Mouse (Mus musculus) liver, postnatal 0 days (tissue): ENCODE results near the gene Timm17a. TPM values are rescaled to one million over a fixed set of nuclear protein-coding genes. Genes with fewer than 3 reads are reported as not detected.
A peak's percentile ranks its signal among the peaks of the same experiment; 100 is the strongest.

Experiments
- ATAC-seq: fragments of 200-750 bp; cut with Nextera tagmentation; 2 replicates; pipeline ENCODE4 v1.8.0; 2017; ENCODE audit warnings: mild to moderate bottlenecking, moderate library complexity
- DNase-seq: peaks from one replicate; pipeline ENCODE4 v3.0.0-alpha.2; 2016
- H3K27ac ChIP-seq: fragments of 300-500 bp; sonication (generic); 2 replicates; pipeline ENCODE4 v1.5.1; 2014; ENCODE audit warnings: antibody characterized with exemption, moderate library complexity, mild to moderate bottlenecking, low read depth
- H3K27me3 ChIP-seq: fragments of 300-500 bp; sonication (generic); 2 replicates; pipeline ENCODE4 v1.6.1; 2014; ENCODE audit warnings: low read length, control low read depth, mixed read lengths; ENCODE audit not compliant: insufficient read depth
- H3K36me3 ChIP-seq: fragments of 300-500 bp; sonication (generic); replicated peaks from 2 replicates; pipeline ENCODE4 v1.6.1; 2014; ENCODE audit warnings: mild to moderate bottlenecking, control low read depth, low read length, moderate library complexity, mixed read lengths; ENCODE audit not compliant: insufficient read depth
- H3K4me1 ChIP-seq: fragments of 300-500 bp; sonication (generic); 2 replicates; pipeline ENCODE4 v1.6.1; 2014; ENCODE audit warnings: antibody characterized with exemption, mild to moderate bottlenecking, control low read depth; ENCODE audit not compliant: insufficient read depth
- H3K4me2 ChIP-seq: fragments of 300-500 bp; sonication (generic); 2 replicates; pipeline ENCODE4 v1.6.1; 2014; ENCODE audit warnings: low read depth, mild to moderate bottlenecking, low read length, moderate library complexity, mixed read lengths
- H3K4me3 ChIP-seq: fragments of 300-500 bp; sonication (generic); 2 replicates; pipeline ENCODE4 v1.5.1; 2014; ENCODE audit warnings: low read depth, low read length
- H3K9ac ChIP-seq: fragments of 300-500 bp; sonication (generic); replicated peaks from 2 replicates; pipeline ENCODE4 v1.6.1; 2014; ENCODE audit warnings: mild to moderate bottlenecking, moderate library complexity
- H3K9me3 ChIP-seq: fragments of 300-500 bp; sonication (generic); 2 replicates; pipeline ENCODE4 v1.6.1; 2016; ENCODE audit warnings: mild to moderate bottlenecking, control low read depth, low read length, mixed read lengths
- CTCF ChIP-seq: sonication (generic); IDR thresholded peaks from 2 replicates; pipeline ENCODE4 v1.5.1; 2016; ENCODE audit warnings: antibody characterized with exemption, low read depth
- EP300 ChIP-seq: IDR thresholded peaks from 2 replicates; pipeline ENCODE4 v1.6.1; 2016; ENCODE audit warnings: antibody characterized with exemption, low read depth, mild to moderate bottlenecking
- WGBS: fragments of 180-500 bp; shearing (Covaris S2); extraction: QIAGEN DNeasy Blood & Tissue Kit; methylation state at CpG from one replicate; pipeline ENCODE4 v1.1.7; 2014; ENCODE audit not compliant: insufficient replicate concordance; 5-methylcytosine and 5-hydroxymethylcytosine counted together
- polyA plus RNA-seq: library from polyadenylated mRNA; unstranded; fragments of >200 nt; fragmentation: Nextera tagmentation; extraction: Ambion mirVana; gene quantifications from 2 replicates; pipeline ENCODE4 v1.2.1, GENCODE M21; 2015

Gene Timm17a
- polyA plus RNA-seq, 1 experiment from 2014 or later = 122 TPM

DNA sequence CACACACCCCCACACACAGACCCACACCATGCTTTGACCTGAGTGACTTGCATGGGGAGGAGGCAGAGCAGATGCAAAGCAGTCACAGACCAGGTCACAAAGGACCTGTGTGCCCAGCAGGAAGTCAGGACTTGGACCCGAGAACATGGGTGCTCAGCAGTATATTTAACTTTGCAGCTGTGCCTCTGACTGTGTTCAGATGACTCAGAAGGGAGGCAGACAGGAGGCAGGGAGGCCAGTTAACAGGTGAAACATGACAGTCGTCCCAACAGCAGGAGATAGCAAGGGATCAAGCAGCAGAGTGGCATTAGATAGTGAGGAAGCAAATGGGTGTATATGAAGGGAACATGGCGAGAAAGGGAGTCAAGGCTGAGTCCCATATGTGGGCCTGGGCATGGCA, 33.3 kb upstream of the Timm17a start:
- no peak for TF ChIP-seq CTCF
- no peak for TF ChIP-seq EP300
- no peak overlapping the region for H3K4me2 ChIP-seq
- DNase-seq (no peak), ATAC-seq (no peak)
- H3K27ac ChIP-seq = no peak overlapping the region
- no peaks in the 10 kb centered on the region for H3K9me3 ChIP-seq
- WGBS = 47% methylated on average over 3 of the region's 3 CpGs
- H3K9ac ChIP-seq = no peak overlapping the region
- no peaks in the 10 kb centered on the region for H3K36me3 ChIP-seq
- no peaks in the 10 kb centered on the region for H3K27me3 ChIP-seq
- no peak overlapping the region for H3K4me3 ChIP-seq
- H3K4me1 ChIP-seq = no peaks in the 10 kb centered on the region; the same call in 1 of the 2 replicates

DNA sequence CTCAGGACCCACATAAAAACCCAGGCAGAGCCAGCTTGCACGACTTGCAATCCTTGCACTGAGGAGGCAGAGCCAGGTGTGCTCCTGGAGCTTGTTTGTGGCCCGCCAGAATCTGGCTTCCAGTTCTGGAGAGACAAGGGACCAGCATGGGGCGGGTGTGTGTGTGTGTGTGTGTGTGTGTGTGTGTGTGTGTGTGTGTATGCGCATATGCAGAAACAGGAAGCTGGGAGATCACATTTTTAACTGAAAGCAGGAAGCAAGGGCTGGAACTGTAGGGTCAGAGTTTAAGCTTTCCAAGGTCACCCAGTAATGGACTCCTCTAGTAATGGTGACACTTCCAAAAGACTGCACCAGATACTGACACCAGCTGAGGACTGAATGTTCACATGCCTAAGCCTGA, 30.4 kb upstream of the Timm17a start:
- H3K36me3 ChIP-seq = no peaks in the 10 kb centered on the region
- TF ChIP-seq EP300 = no peak
- no peak for TF ChIP-seq CTCF
- H3K9me3 ChIP-seq = no peaks in the 10 kb centered on the region
- no peaks in the 10 kb centered on the region for H3K27me3 ChIP-seq
- WGBS = 49% methylated on average over 4 of the region's 4 CpGs
- no peak overlapping the region for H3K4me2 ChIP-seq
- H3K27ac ChIP-seq = no peak overlapping the region
- no peak for DNase-seq
- H3K4me1 ChIP-seq = no peaks in the 10 kb centered on the region; the same call in 1 of the 2 replicates
- no peak overlapping the region for H3K4me3 ChIP-seq
- H3K9ac ChIP-seq = no peak overlapping the region
- ATAC-seq = no peak

DNA sequence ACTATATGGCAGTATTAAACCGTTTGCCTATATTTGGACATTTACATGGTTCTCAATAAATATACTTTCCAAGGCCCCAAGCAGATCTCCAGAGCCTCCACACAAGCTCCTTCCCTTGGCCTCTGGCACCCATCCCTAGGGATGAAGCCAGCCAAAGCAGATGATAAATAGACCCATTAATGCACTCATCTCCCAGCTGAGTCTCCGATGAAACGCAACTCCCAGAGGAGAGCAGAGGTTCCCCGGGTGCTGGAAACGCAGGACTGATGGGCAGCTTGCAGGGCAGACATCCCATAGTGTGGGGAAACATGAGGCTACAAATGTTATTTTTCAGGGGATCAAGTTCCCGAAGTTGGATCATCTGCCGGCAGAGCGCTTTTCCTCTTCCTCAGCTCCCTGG, 28.4 kb upstream of the Timm17a start:
- DNase-seq (no peak), ATAC-seq (no peak)
- H3K27me3 ChIP-seq = no peaks in the 10 kb centered on the region
- H3K4me3 ChIP-seq = no peak overlapping the region
- TF ChIP-seq EP300 = no peak
- TF ChIP-seq CTCF = no peak
- no peak overlapping the region for H3K27ac ChIP-seq
- no peaks in the 10 kb centered on the region; the same call in 1 of the 2 replicates for H3K4me1 ChIP-seq
- no peaks in the 10 kb centered on the region for H3K36me3 ChIP-seq
- no peak overlapping the region for H3K4me2 ChIP-seq
- 82% methylated on average over 8 of the region's 8 CpGs for WGBS
- H3K9me3 ChIP-seq = no peaks in the 10 kb centered on the region
- no peak overlapping the region for H3K9ac ChIP-seq

DNA sequence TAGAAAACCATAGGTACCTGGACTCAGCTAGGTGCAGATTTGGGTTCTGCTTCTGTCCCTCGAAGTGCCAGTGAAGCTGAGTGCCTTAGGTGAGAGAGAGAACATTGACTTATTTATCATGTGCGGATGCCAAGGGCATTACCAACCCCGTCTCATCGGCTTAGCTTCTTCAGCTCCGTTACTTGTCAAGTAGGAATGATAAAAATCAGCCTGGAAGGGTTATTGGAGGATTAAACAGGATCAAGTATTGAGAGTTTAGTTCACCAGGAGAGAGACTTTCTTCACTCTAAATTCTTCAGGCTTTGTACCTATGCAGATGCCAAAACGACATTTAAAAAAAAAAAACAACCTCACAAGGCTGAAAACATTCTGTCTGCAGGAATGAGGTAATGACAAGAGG, 17.0 kb upstream of the Timm17a start:
- ATAC-seq = no peak
- 66% methylated on average over 6 of the region's 6 CpGs for WGBS

DNA sequence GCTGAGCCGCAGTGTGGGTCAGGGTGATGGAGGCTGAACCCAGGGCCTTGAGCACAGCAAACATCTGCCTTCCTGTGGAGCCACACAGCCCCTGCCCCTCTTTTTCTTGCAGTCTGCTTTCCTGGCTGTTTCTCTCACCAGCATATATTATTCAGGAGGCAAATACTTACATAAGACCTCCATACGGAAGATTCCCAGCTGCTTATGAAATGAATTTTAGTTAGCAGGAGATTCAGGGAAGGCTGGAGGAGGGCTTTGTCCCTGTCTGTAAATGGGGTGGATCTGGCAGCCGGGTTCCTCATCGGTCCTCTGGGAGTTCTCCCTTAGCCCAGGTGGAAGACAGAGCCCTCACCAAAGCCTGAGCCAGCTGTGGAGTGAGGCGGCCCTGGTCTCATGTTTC, 14.8 kb upstream of the Timm17a start:
- Histone ChIP-seq H3K27me3 (no peaks in the 10 kb centered on the region), H3K4me1 (no peaks in the 10 kb centered on the region), H3K36me3 (no peaks in the 10 kb centered on the region), H3K4me2 (no peak overlapping the region), H3K4me3 (no peak overlapping the region), H3K9ac (no peak overlapping the region), H3K27ac (no peak overlapping the region), H3K9me3 (no peaks in the 10 kb centered on the region)
- ATAC-seq (no peak), DNase-seq (no peak)
- 62% methylated on average over 5 of the region's 5 CpGs for WGBS
- TF ChIP-seq EP300 = no peak
- no peak for TF ChIP-seq CTCF

More for the DNA sequence above, 17.0 kb upstream of the Timm17a start:
- H3K4me3 ChIP-seq = no peak overlapping the region
- no peaks in the 10 kb centered on the region for H3K27me3 ChIP-seq
- TF ChIP-seq EP300 (no peak), CTCF (no peak)
- no peak overlapping the region for H3K9ac ChIP-seq
- H3K4me1 ChIP-seq = no peaks in the 10 kb centered on the region
- no peaks in the 10 kb centered on the region for H3K9me3 ChIP-seq
- H3K4me2 ChIP-seq = no peak overlapping the region
- H3K36me3 ChIP-seq = no peaks in the 10 kb centered on the region
- no peak overlapping the region for H3K27ac ChIP-seq
- no peak for DNase-seq

DNA sequence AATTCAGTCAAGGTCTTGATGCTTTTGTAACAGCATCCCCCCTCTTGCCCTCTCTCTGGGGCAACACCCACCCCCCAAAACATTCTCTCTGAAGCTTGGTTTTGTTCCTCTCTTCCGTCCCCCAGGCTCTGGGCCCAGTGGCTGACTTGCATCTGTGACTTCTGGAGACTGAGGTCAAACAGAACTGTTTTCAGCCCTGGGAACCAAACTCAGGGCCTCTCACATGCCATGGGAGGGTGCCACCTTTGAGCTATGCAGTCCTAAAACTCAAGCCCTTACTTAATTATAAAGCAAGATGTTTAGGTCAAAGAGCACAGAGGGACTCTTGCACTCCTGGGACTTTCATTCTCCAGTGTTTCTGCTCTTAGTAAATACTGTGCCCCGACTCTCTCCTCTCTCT, 12.4 kb upstream of the Timm17a start:
- no peak for ATAC-seq
- H3K27ac ChIP-seq = no peak overlapping the region
- H3K27me3 ChIP-seq = no peaks in the 10 kb centered on the region
- H3K36me3 ChIP-seq = no peaks in the 10 kb centered on the region
- no peak overlapping the region for H3K4me3 ChIP-seq
- no peak overlapping the region for H3K9ac ChIP-seq
- TF ChIP-seq EP300 (no peak), CTCF (no peak)
- no peaks in the 10 kb centered on the region for H3K4me1 ChIP-seq
- 75% methylated on average over 2 of the region's 2 CpGs for WGBS
- H3K9me3 ChIP-seq = no peaks in the 10 kb centered on the region
- H3K4me2 ChIP-seq = no peak overlapping the region
- DNase-seq = no peak

DNA sequence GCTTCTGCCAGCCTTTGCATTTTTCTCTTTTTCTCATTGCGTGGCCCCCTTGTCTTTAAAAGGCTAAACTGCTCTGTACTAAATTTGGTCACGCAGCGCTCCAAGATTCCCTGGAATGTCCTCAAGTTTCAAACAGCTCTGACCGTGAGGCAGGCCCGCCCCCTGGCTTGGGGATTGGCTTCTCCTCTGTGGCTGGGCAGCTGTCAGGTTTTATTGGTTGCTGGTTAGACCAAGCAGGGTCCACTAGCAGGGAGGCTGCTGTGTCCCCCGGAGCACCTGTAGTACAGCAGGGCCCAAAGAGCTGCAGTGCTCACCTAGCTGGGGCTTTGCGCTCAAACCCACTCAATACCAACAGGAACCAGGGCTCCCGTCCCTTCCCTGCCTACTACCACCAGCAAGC, 11.0 kb upstream of the Timm17a start, which contains the start of gene Lmod1:
Gene Lmod1, plus strand, starts transcription at position 237 of the 400 bp plus-strand sequence.
- 0 out of 2 replicates have a peak, but pooled peaks cover 3% of the 10 kb centered on the region for H3K27me3 ChIP-seq
- no peaks in the 10 kb centered on the region for H3K9me3 ChIP-seq
- H3K4me2 ChIP-seq = peak within 1 kb of the TSS; percentile 7; the same call in 1 of the 2 replicates
- no peak for DNase-seq
- no peak within 1 kb of the TSS for H3K9ac ChIP-seq
- TF ChIP-seq EP300 (no peak), CTCF (no peak)
- no peak for ATAC-seq
- H3K27ac ChIP-seq = no peak within 1 kb of the TSS
- no peaks in the 10 kb centered on the region for H3K36me3 ChIP-seq
- no peaks in the 10 kb centered on the region for H3K4me1 ChIP-seq
- 25% methylated on average over 8 of the region's 8 CpGs for WGBS
- no peak within 1 kb of the TSS for H3K4me3 ChIP-seq
